Mouse (Mus musculus) lung, postnatal 0 days (tissue): ENCODE measurements around the gene Adgrb3. TPM values are rescaled to one million over a fixed set of nuclear protein-coding genes. Genes with fewer than 3 reads are reported as not detected.

Source experiments
- ATAC-seq: fragments of 200-750 bp; cut with Nextera tagmentation; 2 replicates; pipeline ENCODE4 v1.8.0; 2017; ENCODE audit warnings: moderate library complexity
- DNase-seq: peaks from one replicate; pipeline ENCODE4 v3.0.0-alpha.2; 2016; ENCODE audit warnings: low spot score
- H3K27ac ChIP-seq: fragments of 300-500 bp; sonication (generic); 2 replicates; pipeline ENCODE4 v1.5.1; 2014; ENCODE audit warnings: antibody characterized with exemption, mild to moderate bottlenecking, low read length, mixed read lengths
- H3K27me3 ChIP-seq: fragments of 300-500 bp; sonication (generic); replicated peaks from 2 replicates; pipeline ENCODE4 v1.6.1; 2014; ENCODE audit warnings: low read length, mixed read lengths; ENCODE audit not compliant: insufficient read depth
- H3K36me3 ChIP-seq: fragments of 300-500 bp; sonication (generic); 2 replicates; pipeline ENCODE4 v1.6.1; 2014; ENCODE audit warnings: low read length, mixed read lengths; ENCODE audit not compliant: insufficient read depth
- H3K4me1 ChIP-seq: fragments of 300-500 bp; sonication (generic); 2 replicates; pipeline ENCODE4 v1.6.1; 2014; ENCODE audit warnings: antibody characterized with exemption, low read depth, low read length, mixed read lengths; ENCODE audit not compliant: insufficient read depth
- H3K4me2 ChIP-seq: fragments of 300-500 bp; sonication (generic); replicated peaks from 2 replicates; pipeline ENCODE4 v1.6.1; 2014; ENCODE audit warnings: low read depth, mild to moderate bottlenecking, low read length, moderate library complexity, mixed read lengths
- H3K4me3 ChIP-seq: fragments of 300-500 bp; sonication (generic); 2 replicates; pipeline ENCODE4 v1.5.1; 2014; ENCODE audit warnings: low read depth, low read length
- H3K9ac ChIP-seq: fragments of 300-500 bp; sonication (generic); replicated peaks from 2 replicates; pipeline ENCODE4 v1.6.1; 2014; ENCODE audit warnings: low read depth, mild to moderate bottlenecking
- H3K9me3 ChIP-seq: fragments of 300-500 bp; sonication (generic); 2 replicates; pipeline ENCODE4 v1.6.1; 2016; ENCODE audit warnings: low read length, mixed read lengths
- CTCF ChIP-seq: IDR thresholded peaks from 2 replicates; pipeline ENCODE4 v1.5.1; 2016; ENCODE audit warnings: antibody characterized with exemption, mild to moderate bottlenecking
- EP300 ChIP-seq: IDR thresholded peaks from 2 replicates; pipeline ENCODE4 v1.6.1; 2016; ENCODE audit warnings: antibody characterized with exemption, mild to moderate bottlenecking, control low read depth
- WGBS: fragments of 180-500 bp; shearing (Covaris S2); extraction: QIAGEN DNeasy Blood & Tissue Kit; methylation state at CpG from one replicate; pipeline ENCODE4 v1.1.7; 2014; 5-methylcytosine and 5-hydroxymethylcytosine counted together
- polyA plus RNA-seq: library from polyadenylated mRNA; unstranded; fragments of >200 nt; fragmentation: Nextera tagmentation; extraction: Ambion mirVana; gene quantifications from 2 replicates; pipeline ENCODE4 v1.2.1, GENCODE M21; 2015

The Adgrb3 gene
- polyA plus RNA-seq, 1 experiment from 2014 or later, result 0.05 TPM

GRCm38 (mm10) chr1:25310066-25310465 is 519.4 kb downstream of the Adgrb3 start:
- H3K4me2 ChIP-seq, result no peak overlapping the region
- H3K9me3 ChIP-seq, result no peaks in the 10 kb centered on the region
- 49% methylated on average over 2 of the region's 2 CpGs for WGBS
- TF ChIP-seq EP300 (no peak), CTCF (no peak)
- DNase-seq, result no peak
- no peaks in the 10 kb centered on the region for H3K36me3 ChIP-seq
- no peak overlapping the region for H3K4me3 ChIP-seq
- no peak overlapping the region for H3K9ac ChIP-seq
- no peak for ATAC-seq
- H3K4me1 ChIP-seq, result no peaks in the 10 kb centered on the region
- H3K27me3 ChIP-seq, result no peaks in the 10 kb centered on the region
- no peak overlapping the region for H3K27ac ChIP-seq

DNA sequence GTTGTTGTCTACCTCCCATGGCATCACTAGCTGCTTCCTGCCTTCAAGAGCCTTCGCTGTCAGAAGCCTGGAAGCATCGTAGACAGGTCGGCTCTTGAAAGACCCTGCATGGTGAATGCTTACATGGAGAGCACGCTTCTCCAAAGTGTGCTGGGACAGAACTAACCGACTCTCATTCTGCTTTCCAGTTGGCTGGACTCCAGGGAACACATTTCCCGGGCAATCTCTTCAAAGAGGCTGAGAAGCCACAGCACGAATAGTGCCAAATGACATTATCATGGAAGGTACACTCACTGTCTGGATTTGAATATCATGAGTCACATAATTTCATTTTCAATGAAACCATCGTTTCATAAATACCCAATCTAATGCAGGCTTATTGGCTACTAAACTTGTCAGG is 548.0 kb downstream of the Adgrb3 start:
- TF ChIP-seq CTCF, result no peak
- no peak for TF ChIP-seq EP300
- Histone ChIP-seq H3K27me3 (no peaks in the 10 kb centered on the region), H3K9ac (no peak overlapping the region), H3K9me3 (no peaks in the 10 kb centered on the region), H3K4me2 (no peak overlapping the region), H3K27ac (no peak overlapping the region), H3K4me3 (no peak overlapping the region), H3K4me1 (no peaks in the 10 kb centered on the region), H3K36me3 (no peaks in the 10 kb centered on the region)
- 59% methylated on average over 8 of the region's 8 CpGs for WGBS
- ATAC-seq, result no peak
- DNase-seq, result no peak

DNA sequence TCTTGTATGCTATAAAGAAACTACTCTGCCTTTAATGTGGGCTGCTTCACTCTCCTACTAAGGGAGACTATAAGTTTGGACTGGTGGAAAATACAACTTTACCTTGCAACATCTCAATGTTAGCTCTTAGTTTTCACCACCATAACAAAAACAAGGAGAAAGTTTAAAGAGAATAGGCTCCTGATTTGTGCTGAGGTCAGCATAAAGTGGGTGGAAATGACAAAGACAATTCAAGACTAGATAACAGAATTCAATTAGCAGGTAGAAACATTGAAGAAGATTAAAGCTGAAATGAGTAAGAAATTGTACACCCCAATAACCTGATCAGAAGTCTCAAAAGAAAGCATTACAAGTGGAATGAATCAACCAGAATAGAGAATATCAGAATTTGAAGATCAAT is 578.9 kb downstream of the Adgrb3 start:
- Histone ChIP-seq H3K9me3 (no peaks in the 10 kb centered on the region), H3K27ac (no peak overlapping the region), H3K4me3 (no peak overlapping the region), H3K4me2 (no peak overlapping the region), H3K36me3 (no peaks in the 10 kb centered on the region), H3K4me1 (no peaks in the 10 kb centered on the region), H3K9ac (no peak overlapping the region), H3K27me3 (no peaks in the 10 kb centered on the region)
- DNase-seq (no peak), ATAC-seq (no peak)
- TF ChIP-seq EP300 (no peak), CTCF (no peak)

DNA sequence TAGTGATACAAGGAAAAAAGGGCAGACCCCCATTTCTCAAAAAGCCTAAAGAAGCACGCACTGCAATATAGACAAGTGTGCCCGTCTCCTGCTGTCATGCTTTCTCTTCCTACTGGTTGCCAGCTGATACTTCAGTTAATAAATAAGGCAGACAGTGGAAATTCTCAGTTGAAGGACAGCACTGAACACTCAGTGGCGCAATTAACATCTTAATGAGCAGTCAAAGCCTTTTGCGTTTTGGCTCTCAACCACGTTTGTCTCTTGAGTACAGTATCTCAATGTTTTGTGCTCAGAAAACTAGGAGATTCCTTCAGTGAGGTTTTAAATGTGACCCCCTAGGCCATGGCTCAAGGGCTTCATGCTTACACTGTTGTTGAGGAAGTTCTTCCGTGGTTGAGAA is 587.1 kb downstream of the Adgrb3 start:
- H3K9me3 ChIP-seq, result no peaks in the 10 kb centered on the region
- WGBS, result 65% methylated on average over 6 of the region's 6 CpGs
- H3K27ac ChIP-seq, result no peak overlapping the region
- H3K4me2 ChIP-seq, result no peak overlapping the region
- TF ChIP-seq EP300 (no peak), CTCF (no peak)
- DNase-seq (no peak), ATAC-seq (no peak)
- H3K27me3 ChIP-seq, result no peaks in the 10 kb centered on the region
- no peak overlapping the region for H3K9ac ChIP-seq
- no peaks in the 10 kb centered on the region for H3K4me1 ChIP-seq
- H3K36me3 ChIP-seq, result no peaks in the 10 kb centered on the region
- H3K4me3 ChIP-seq, result no peak overlapping the region

GRCm38 (mm10) chr1:25229245-25229750 is 600.2 kb downstream of the Adgrb3 start:
- Histone ChIP-seq H3K4me2 (no peak overlapping the region), H3K36me3 (no peaks in the 10 kb centered on the region), H3K4me3 (no peak overlapping the region), H3K9me3 (no peaks in the 10 kb centered on the region), H3K4me1 (no peaks in the 10 kb centered on the region), H3K9ac (no peak overlapping the region), H3K27me3 (no peaks in the 10 kb centered on the region), H3K27ac (no peak overlapping the region)
- TF ChIP-seq CTCF (no peak), EP300 (no peak)
- no peak for ATAC-seq
- 30% methylated on average over 7 of the region's 7 CpGs for WGBS
- no peak for DNase-seq

DNA sequence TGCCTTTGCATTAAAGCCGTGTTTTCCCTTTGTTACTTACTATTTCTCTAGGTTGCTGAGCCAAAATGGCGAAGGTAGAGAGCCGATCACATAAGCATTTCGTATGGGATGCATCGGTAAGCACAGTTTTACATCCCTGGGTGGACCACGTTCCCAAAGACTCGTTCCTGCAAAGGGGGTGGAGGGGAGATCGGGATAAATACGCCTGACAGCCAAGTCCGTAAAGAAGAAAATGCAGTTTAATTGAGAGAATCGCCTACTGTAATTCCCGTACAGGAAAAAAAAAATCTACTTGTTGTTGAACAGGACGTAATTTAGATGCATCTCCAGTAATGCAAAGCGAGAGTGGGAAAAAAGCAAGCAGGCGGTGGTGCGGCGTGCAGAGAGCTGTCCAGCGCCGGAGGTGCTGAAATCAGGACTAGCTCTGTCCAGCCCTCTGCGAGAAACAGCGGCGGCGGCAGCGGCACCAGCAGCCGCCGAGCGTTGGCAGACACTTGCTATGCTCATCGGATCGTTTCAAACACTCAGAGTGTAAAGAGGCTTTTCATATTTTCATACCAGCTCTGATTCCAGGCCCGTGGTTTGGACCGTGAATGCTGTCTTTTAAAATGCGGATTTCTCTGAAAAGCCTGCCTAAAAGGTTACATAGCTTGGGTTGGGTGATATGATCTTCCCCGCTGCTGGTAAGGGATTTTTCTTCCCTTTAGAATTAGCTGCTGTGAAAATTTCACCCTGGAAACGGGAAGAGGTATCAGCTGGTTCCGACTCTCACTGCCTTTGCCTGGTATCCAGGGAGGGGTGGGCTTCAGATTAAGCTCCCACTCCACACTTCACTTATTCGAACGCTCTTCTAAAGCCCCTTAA is 600.9 kb downstream of the Adgrb3 start:
- ATAC-seq, result peak; percentile 84
- Histone ChIP-seq H3K4me3 (no peak overlapping the region), H3K9me3 (no peaks in the 10 kb centered on the region), H3K9ac (no peak overlapping the region), H3K4me2 (no peak overlapping the region), H3K27ac (no peak overlapping the region), H3K36me3 (no peaks in the 10 kb centered on the region), H3K4me1 (no peaks in the 10 kb centered on the region), H3K27me3 (no peaks in the 10 kb centered on the region)
- 7% methylated on average over 37 of the region's 37 CpGs for WGBS
- peak; percentile 81 for DNase-seq
- TF ChIP-seq EP300 (no peak), CTCF (no peak)
